Mouse (Mus musculus) MEL (cell line): ENCODE data around the gene BC005537. TPM values are rescaled to one million over a fixed set of nuclear protein-coding genes. Genes with fewer than 3 reads are reported as not detected.

Experiments
- DNase-seq: peaks from one replicate; pipeline ENCODE4 v3.0.0; 2011; ENCODE audit warnings: low read depth, low spot score
- H3K27ac ChIP-seq: 2 replicates; pipeline ENCODE4 v1.5.1; 2012; ENCODE audit warnings: low read depth, mild to moderate bottlenecking, control low read depth, low read length, moderate library complexity; ENCODE audit not compliant: control insufficient read depth
- H3K27me3 ChIP-seq, 2 experiments: fragments of 150-350 bp in 1 of 2; sonication (generic) in 1 of 2; 2 replicates each; pipeline ENCODE4 v1.6.1; 2012; ENCODE audit warnings: low read length in 2 of 2, mild to moderate bottlenecking in 2 of 2, improper control_type of control experiment in 1 of 2, moderate library complexity in 1 of 2; ENCODE audit not compliant: insufficient read depth in 2 of 2, control insufficient read depth in 1 of 2
- H3K36me3 ChIP-seq, 2 experiments: 2 replicates each; pipeline ENCODE4 v1.6.1; 2012 to 2014; ENCODE audit warnings: low read length in 2 of 2, improper control_type of control experiment in 1 of 2, inconsistent platforms in 1 of 2, mild to moderate bottlenecking in 1 of 2; ENCODE audit not compliant: insufficient read depth in 2 of 2, control insufficient read depth in 1 of 2
- H3K4me1 ChIP-seq, 2 experiments: fragments of 150-350 bp in 1 of 2; sonication (generic) in 1 of 2; 2 replicates each; pipeline ENCODE4 v1.6.1; 2012; ENCODE audit warnings: low read length in 2 of 2, improper control_type of control experiment in 1 of 2, mild to moderate bottlenecking in 1 of 2; ENCODE audit not compliant: insufficient read depth in 2 of 2, control insufficient read depth in 1 of 2
- H3K4me3 ChIP-seq, 2 experiments: fragments of 150-350 bp in 1 of 2; sonication (generic) in 1 of 2; 2 replicates each; pipeline ENCODE4 v1.5.1; 2012; ENCODE audit warnings: low read depth in 2 of 2, low read length in 2 of 2, mild to moderate bottlenecking in 2 of 2, moderate library complexity in 2 of 2, control low read depth in 1 of 2, improper control_type of control experiment in 1 of 2; ENCODE audit not compliant: control insufficient read depth in 1 of 2, insufficient read depth in 1 of 2
- H3K79me2 ChIP-seq: 2 replicates; pipeline ENCODE4 v1.6.1; 2012; ENCODE audit warnings: mild to moderate bottlenecking, low read length, moderate library complexity; ENCODE audit not compliant: control insufficient read depth, poor library complexity, insufficient read depth
- H3K9ac ChIP-seq: 2 replicates; pipeline ENCODE4 v1.6.1; 2012; ENCODE audit warnings: low read depth, mild to moderate bottlenecking, control low read depth, low read length, moderate library complexity; ENCODE audit not compliant: control insufficient read depth, poor library complexity, severe bottlenecking
- H3K9me3 ChIP-seq: fragments of 150-350 bp; sonication (generic); replicated peaks from 2 replicates; pipeline ENCODE4 v1.6.1; 2012; ENCODE audit warnings: mild to moderate bottlenecking, low read length, improper control_type of control experiment, moderate library complexity; ENCODE audit not compliant: insufficient read depth
- BHLHE40 ChIP-seq: IDR thresholded peaks from 2 replicates; pipeline ENCODE4 v1.6.1; 2012; ENCODE audit warnings: low read depth, mild to moderate bottlenecking, inconsistent platforms, low read length, improper control_type of control experiment, borderline replicate concordance
- CHD1 ChIP-seq: IDR thresholded peaks from 2 replicates; pipeline ENCODE4 v1.6.1; 2012; ENCODE audit warnings: low read depth, mild to moderate bottlenecking, inconsistent platforms, low read length, improper control_type of control experiment
- EP300 ChIP-seq, 2 experiments: IDR thresholded peaks; 2 replicates each; pipeline ENCODE4 v1.6.1; 2011; ENCODE audit warnings: improper control_type of control experiment in 2 of 2, low read length in 2 of 2, low read depth in 1 of 2, mild to moderate bottlenecking in 1 of 2
- ETS1 ChIP-seq: IDR thresholded peaks from 2 replicates; pipeline ENCODE4 v1.6.1; 2012; ENCODE audit warnings: low read depth, mild to moderate bottlenecking, inconsistent platforms, low read length, improper control_type of control experiment, moderate library complexity
- GATA1 ChIP-seq: IDR thresholded peaks from 2 replicates; pipeline ENCODE4 v1.6.1; 2011; ENCODE audit warnings: low read depth, low read length, improper control_type of control experiment
- JUND ChIP-seq: IDR thresholded peaks from 2 replicates; pipeline ENCODE4 v1.6.1; 2011; ENCODE audit warnings: low read depth, mild to moderate bottlenecking, improper control_type of control experiment, low read length
- KAT2A ChIP-seq: conservative IDR thresholded peaks from 2 replicates; pipeline ENCODE4 v1.6.1; 2012; ENCODE audit warnings: low read depth, low read length, improper control_type of control experiment, inconsistent platforms
- MAFK ChIP-seq: IDR thresholded peaks from 2 replicates; pipeline ENCODE4 v1.6.1; 2011; ENCODE audit warnings: low read depth, mild to moderate bottlenecking, low read length, improper control_type of control experiment, borderline replicate concordance
- MAX ChIP-seq: IDR thresholded peaks from 2 replicates; pipeline ENCODE4 v1.6.1; 2011; ENCODE audit warnings: low read length, improper control_type of control experiment
- MEF2A ChIP-seq: IDR thresholded peaks from 2 replicates; pipeline ENCODE4 v1.6.1; 2014; ENCODE audit warnings: low read depth, mild to moderate bottlenecking, inconsistent platforms, low read length, improper control_type of control experiment; ENCODE audit not compliant: poor library complexity, insufficient replicate concordance, severe bottlenecking; ENCODE audit errors: extremely low read depth
- MXI1 ChIP-seq: IDR thresholded peaks from 2 replicates; pipeline ENCODE4 v1.6.1; 2011; ENCODE audit warnings: mild to moderate bottlenecking, low read depth, low read length, improper control_type of control experiment
- MYB ChIP-seq: IDR thresholded peaks from 2 replicates; pipeline ENCODE4 v1.6.1; 2011; ENCODE audit warnings: mild to moderate bottlenecking, low read depth, low read length, improper control_type of control experiment
- NELFE ChIP-seq: IDR thresholded peaks from 2 replicates; pipeline ENCODE4 v1.6.1; 2011; ENCODE audit warnings: low read depth, low read length, improper control_type of control experiment
- POLR2AphosphoS2 ChIP-seq: IDR thresholded peaks from 2 replicates; pipeline ENCODE4 v1.6.1; 2011; ENCODE audit warnings: low read length, improper control_type of control experiment
- POLR2AphosphoS5 ChIP-seq: IDR thresholded peaks from 2 replicates; pipeline ENCODE4 v1.6.1; 2012; ENCODE audit warnings: low read depth, borderline replicate concordance, mild to moderate bottlenecking, inconsistent platforms, low read length, moderate library complexity, mixed read lengths
- RCOR1 ChIP-seq: IDR thresholded peaks from 2 replicates; pipeline ENCODE4 v1.6.1; 2012; ENCODE audit warnings: low read depth, mild to moderate bottlenecking, inconsistent platforms, low read length, improper control_type of control experiment
- SIN3A ChIP-seq: IDR thresholded peaks from 2 replicates; pipeline ENCODE4 v1.6.1; 2012; ENCODE audit warnings: low read length, improper control_type of control experiment, inconsistent platforms
- SMC3 ChIP-seq: IDR thresholded peaks from 2 replicates; pipeline ENCODE4 v1.6.1; 2011; ENCODE audit warnings: low read depth, low read length, improper control_type of control experiment
- TAL1 ChIP-seq: IDR thresholded peaks from 2 replicates; pipeline ENCODE4 v1.6.1; 2012; ENCODE audit warnings: mild to moderate bottlenecking, inconsistent platforms, low read length, moderate library complexity, mixed read lengths
- TBP ChIP-seq: IDR thresholded peaks from 2 replicates; pipeline ENCODE4 v1.8.0; 2011; ENCODE audit warnings: low read depth, low read length, improper control_type of control experiment
- TCF12 ChIP-seq: IDR thresholded peaks from 2 replicates; pipeline ENCODE4 v1.6.1; 2014; ENCODE audit warnings: low read depth, mild to moderate bottlenecking, inconsistent platforms, low read length, improper control_type of control experiment, moderate library complexity
- UBTF ChIP-seq: IDR thresholded peaks from 2 replicates; pipeline ENCODE4 v1.6.1; 2012; ENCODE audit warnings: low read depth, mild to moderate bottlenecking, inconsistent platforms, low read length, improper control_type of control experiment, moderate library complexity, borderline replicate concordance; ENCODE audit not compliant: insufficient read depth
- USF1 ChIP-seq: IDR thresholded peaks from 2 replicates; pipeline ENCODE4 v1.6.1; 2014; ENCODE audit warnings: low read depth, mild to moderate bottlenecking, inconsistent platforms, low read length, improper control_type of control experiment, moderate library complexity
- USF2 ChIP-seq, 2 experiments: IDR thresholded peaks; 2 replicates each; pipeline ENCODE4 v1.6.1; 2011 to 2012; ENCODE audit warnings: improper control_type of control experiment in 2 of 2, low read length in 2 of 2, borderline replicate concordance in 1 of 2, inconsistent platforms in 1 of 2, low read depth in 1 of 2, mild to moderate bottlenecking in 1 of 2; ENCODE audit not compliant: insufficient read depth in 1 of 2
- ZC3H11A ChIP-seq: IDR thresholded peaks from 2 replicates; pipeline ENCODE4 v1.6.1; 2012; ENCODE audit warnings: low read depth, mild to moderate bottlenecking, inconsistent platforms, low read length, improper control_type of control experiment
- ZKSCAN1 ChIP-seq: IDR thresholded peaks from 2 replicates; pipeline ENCODE4 v1.6.1; 2012; ENCODE audit warnings: low read depth, mild to moderate bottlenecking, inconsistent platforms, low read length, improper control_type of control experiment, moderate library complexity
- ZNF384 ChIP-seq: IDR thresholded peaks from 2 replicates; pipeline ENCODE4 v1.6.1; 2012; ENCODE audit warnings: low read depth, mild to moderate bottlenecking, inconsistent platforms, low read length, improper control_type of control experiment
- polyA plus RNA-seq, 2 experiments: library from polyadenylated mRNA; stranded (reverse) in 1 of 2; unstranded in 1 of 2; fragments of >175 nt in 1 of 2; fragments of >200 nt in 1 of 2; gene quantifications; 2 replicates each; pipeline versions ENCODE4 v1.2.1 to v1.2.4; 2012; ENCODE audit warnings: low replicate concordance in 2 of 2, low read depth in 1 of 2; ENCODE audit not compliant: insufficient read length in 2 of 2, insufficient read depth in 1 of 2, missing spikeins in 1 of 2
- total RNA-seq: library from RNA; depleted of rRNA; stranded (reverse); fragments of 300-350 nt; gene quantifications from 2 replicates; pipeline ENCODE4 v1.2.3, GENCODE M21; 2012

BC005537 gene
- total and polyA plus RNA-seq, 3 experiments = 32.7 to 62.6 (median 48.8) TPM

DNA sequence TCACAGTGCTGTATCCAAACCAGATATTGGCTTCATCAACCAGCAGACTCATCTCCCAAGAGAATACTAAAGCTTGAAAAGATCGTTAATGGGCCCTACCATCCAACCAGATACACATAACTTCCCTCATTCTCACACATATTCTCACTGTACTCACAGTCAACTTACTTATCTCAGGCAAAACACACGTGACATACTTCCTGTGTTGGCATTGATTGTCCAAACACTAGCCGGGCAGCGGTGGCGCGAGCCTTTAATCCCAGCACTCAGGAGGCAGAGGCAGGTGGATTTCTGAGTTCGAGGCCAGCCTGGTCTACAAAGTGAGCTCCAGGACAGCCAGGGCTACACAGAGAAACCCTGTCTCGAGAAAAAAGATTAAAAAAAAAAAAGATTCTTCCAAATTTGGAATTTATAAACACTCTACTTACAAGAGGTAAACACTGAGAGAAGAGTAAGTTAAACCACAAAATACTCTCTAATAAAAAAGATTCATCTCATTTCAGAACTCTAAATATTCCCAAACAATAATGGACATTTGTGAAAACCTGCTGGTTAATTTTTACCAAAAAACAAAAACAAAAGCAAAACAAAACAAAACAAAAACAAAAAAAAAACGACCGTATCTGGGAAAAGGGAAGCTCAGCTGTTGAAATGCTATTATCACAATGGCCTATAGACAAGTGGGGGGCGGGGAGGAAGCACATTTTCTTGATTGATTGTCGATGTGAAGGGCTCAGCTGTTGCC is 43.5 kb upstream of the BC005537 start:
- Histone ChIP-seq H3K27me3 (no peaks in the 10 kb centered on the region), H3K9ac (no peak overlapping the region), H3K79me2 (peaks cover 26% of the 10 kb centered on the region), H3K4me3 (no peak overlapping the region), H3K27ac (no peak overlapping the region), H3K4me1 (peaks cover 0 to 22% of the 10 kb centered on the region in 2 experiments; a peak in 3 of 4 replicates), H3K9me3 (no peaks in the 10 kb centered on the region), H3K36me3 (peaks cover 29 to 37% of the 10 kb centered on the region in 2 experiments)
- peak; percentile 70 for TF ChIP-seq ETS1
- TF ChIP-seq BHLHE40 = peak; percentile 75; the same call in 1 of the 2 replicates
- TF ChIP-seq RCOR1 = 0 out of 2 replicates have a peak, but pooled peaks have one; percentile 12
- TF ChIP-seq GATA1 = peak; percentile 52; the same call in 1 of the 2 replicates
- no peak for TF ChIP-seq SMC3
- no peak for TF ChIP-seq NELFE
- peak; percentile 55; the same call in 1 of the 2 replicates for TF ChIP-seq SIN3A
- 0 out of 2 replicates have a peak, but pooled peaks have one; percentile 17 for TF ChIP-seq KAT2A
- TF ChIP-seq TAL1 = peak; percentile 25; the same call in 1 of the 2 replicates
- peak; percentile 55; the same call in 1 of the 2 replicates for TF ChIP-seq MAX
- peak; percentile 41; the same call in 1 of the 2 replicates for TF ChIP-seq TCF12
- TF ChIP-seq EP300 (IDR thresholded peaks at IDR 0.05; ENCODE audit: low read depth in 1 of 2, low read length in 2 of 2) = 0 out of 4 replicates have a peak, but pooled peaks have one; percentile 19 to 44
- 0 out of 2 replicates have a peak, but pooled peaks have one; percentile 15 for TF ChIP-seq TBP
- TF ChIP-seq JUND = no peak
- no peak for TF ChIP-seq ZKSCAN1
- TF ChIP-seq USF1 = peak; percentile 75
- TF ChIP-seq MXI1 = peak; percentile 28; the same call in 1 of the 2 replicates
- TF ChIP-seq USF2 (IDR thresholded peaks at IDR 0.05; ENCODE audit: borderline replicate concordance in 1 of 2, insufficient read depth in 1 of 2, low read depth in 1 of 2, low read length in 2 of 2) = no peak
- DNase-seq = peak; percentile 57

- Histone ChIP-seq H3K4me3 (no peak overlapping the region), H3K27ac (no peak overlapping the region), H3K9me3 (no peaks in the 10 kb centered on the region), H3K36me3 (peaks cover 26 to 37% of the 10 kb centered on the region in 2 experiments), H3K4me1 (peaks cover 0 to 22% of the 10 kb centered on the region in 2 experiments; a peak in 3 of 4 replicates), H3K79me2 (peaks cover 26% of the 10 kb centered on the region)
- DNase-seq = no peak
- TF ChIP-seq SMC3 = no peak
- TF ChIP-seq POLR2AphosphoS5 = no peak
- TF ChIP-seq ZC3H11A = no peak
- no peak for TF ChIP-seq ZNF384
- TF ChIP-seq MAFK = no peak
- TF ChIP-seq ETS1 = no peak
- TF ChIP-seq CHD1 = no peak
- no peak for TF ChIP-seq JUND
- TF ChIP-seq TBP = no peak
- TF ChIP-seq POLR2AphosphoS2 = no peak
- no peak for TF ChIP-seq MEF2A
- TF ChIP-seq EP300 (IDR thresholded peaks at IDR 0.05; ENCODE audit: low read depth in 1 of 2, low read length in 2 of 2) = no peak
- TF ChIP-seq UBTF = no peak
- TF ChIP-seq NELFE = no peak
- TF ChIP-seq MYB = no peak
- no peak for TF ChIP-seq ZKSCAN1
- no peak for TF ChIP-seq MXI1
- TF ChIP-seq, all 39 proteins: peak for 0
- no peak overlapping the region for H3K9ac ChIP-seq
- H3K27me3 ChIP-seq = no peaks in the 10 kb centered on the region
These were observed 42.0 kb upstream of the BC005537 start for GRCm38 (mm10) chr13:24759451-24759850.
